Mouse (Mus musculus): ENCODE results near the gene Gm21985.

GRCm38 (mm10) chr2:112270011-112270410 is 3.9 kb downstream of the Gm21985 start:
- TF ChIP-seq CTCF (IDR thresholded peaks at IDR 0.05; ENCODE audit: insufficient read depth, low read length), result no peak
- TF ChIP-seq POLR2A (IDR thresholded peaks at IDR 0.05; ENCODE audit: borderline replicate concordance, extremely low read depth, low read depth, low read length), result no peak
